Mouse (Mus musculus) hindbrain, embryonic 14.5 days (tissue): Measurements from ENCODE around the gene Arhgap21. TPM values are rescaled to one million over a fixed set of nuclear protein-coding genes. Genes with fewer than 3 reads are reported as not detected.

Experiments
- ATAC-seq: fragments of 200-750 bp; cut with Nextera tagmentation; 2 replicates; pipeline ENCODE4 v1.8.0; 2017; ENCODE audit warnings: moderate number of reproducible peaks, mild to moderate bottlenecking, moderate TSS enrichment, moderate library complexity; ENCODE audit not compliant: low FRiP score
- DNase-seq: peaks from one replicate; pipeline ENCODE4 v3.0.0-alpha.2; 2015; ENCODE audit warnings: low spot score
- H3K27ac ChIP-seq: fragments of 300-500 bp; sonication (generic); 2 replicates; pipeline ENCODE4 v1.5.1; 2014; ENCODE audit warnings: mild to moderate bottlenecking, moderate library complexity
- H3K27me3 ChIP-seq: fragments of 300-500 bp; sonication (generic); 2 replicates; pipeline ENCODE4 v1.6.1; 2014; ENCODE audit warnings: mild to moderate bottlenecking, low read length, mixed read lengths; ENCODE audit not compliant: control insufficient read depth, insufficient read depth
- H3K36me3 ChIP-seq: fragments of 300-500 bp; sonication (generic); replicated peaks from 2 replicates; pipeline ENCODE4 v1.6.1; 2014; ENCODE audit not compliant: control insufficient read depth, insufficient read depth
- H3K4me1 ChIP-seq: fragments of 300-500 bp; sonication (generic); replicated peaks from 2 replicates; pipeline ENCODE4 v1.6.1; 2014; ENCODE audit warnings: antibody characterized with exemption, low read length, mixed read lengths; ENCODE audit not compliant: control insufficient read depth, insufficient read depth
- H3K4me2 ChIP-seq: fragments of 300-500 bp; sonication (generic); replicated peaks from 2 replicates; pipeline ENCODE4 v1.6.1; 2014; ENCODE audit warnings: mild to moderate bottlenecking, moderate library complexity
- H3K4me3 ChIP-seq: fragments of 300-500 bp; sonication (generic); replicated peaks from 2 replicates; pipeline ENCODE4 v1.5.1; 2014; ENCODE audit warnings: mild to moderate bottlenecking, low read length
- H3K9ac ChIP-seq: fragments of 300-500 bp; sonication (generic); 2 replicates; pipeline ENCODE4 v1.6.1; 2014
- H3K9me3 ChIP-seq: fragments of 300-500 bp; sonication (generic); 2 replicates; pipeline ENCODE4 v1.6.1; 2016; ENCODE audit warnings: low read length; ENCODE audit not compliant: control insufficient read depth
- WGBS: fragments of 180-500 bp; shearing (Covaris S2); extraction: QIAGEN DNeasy Blood & Tissue Kit; methylation state at CpG from one replicate; pipeline ENCODE4 v1.1.7; 2014; 5-methylcytosine and 5-hydroxymethylcytosine counted together
- polyA plus RNA-seq: library from polyadenylated mRNA; unstranded; fragments of >200 nt; fragmentation: Nextera tagmentation; extraction: Ambion mirVana; gene quantifications from 2 replicates; pipeline ENCODE4 v1.2.1, GENCODE M21; 2014

Gene Arhgap21
- polyA plus RNA-seq, 1 experiment from 2014 or later, result 49.4 TPM

- DNase-seq, result peak; percentile 85
- H3K4me2 ChIP-seq, result no peak overlapping the region
- H3K27me3 ChIP-seq, result no peaks in the 10 kb centered on the region
- H3K4me3 ChIP-seq, result no peak overlapping the region
- H3K36me3 ChIP-seq, result no peaks in the 10 kb centered on the region
- WGBS, result 40% methylated on average over 6 of the region's 6 CpGs
- H3K4me1 ChIP-seq, result 0 out of 2 replicates have a peak, but pooled peaks cover 12% of the 10 kb centered on the region
- no peaks in the 10 kb centered on the region for H3K9me3 ChIP-seq
- no peak overlapping the region for H3K9ac ChIP-seq
- ATAC-seq, result peak; percentile 94
- H3K27ac ChIP-seq, result no peak overlapping the region
Measured at GRCm38 (mm10) chr2:20898684-20899083, 70.0 kb downstream of the Arhgap21 start.

- H3K36me3 ChIP-seq, result no peaks in the 10 kb centered on the region
- 91% methylated on average over 5 of the region's 5 CpGs for whole genome bisulfite sequencing
- no peaks in the 10 kb centered on the region for H3K27me3 ChIP-seq
- ATAC-seq, result no peak
- 0 out of 2 replicates have a peak, but pooled peaks cover 12% of the 10 kb centered on the region for H3K4me1 ChIP-seq
- no peak overlapping the region for H3K27ac ChIP-seq
- no peak overlapping the region for H3K4me2 ChIP-seq
- no peak overlapping the region for H3K4me3 ChIP-seq
- no peak overlapping the region for H3K9ac ChIP-seq
- no peak for DNase-seq
- H3K9me3 ChIP-seq, result no peaks in the 10 kb centered on the region
Measured at GRCm38 (mm10) chr2:20896446-20896845, 72.2 kb downstream of the Arhgap21 start.

GRCm38 (mm10) chr2:20894100-20894690, 74.5 kb downstream of the Arhgap21 start:
- 39% methylated on average over 5 of the region's 5 CpGs for WGBS
- no peaks in the 10 kb centered on the region for H3K9me3 ChIP-seq
- no peak overlapping the region for H3K9ac ChIP-seq
- DNase-seq, result peak; percentile 42
- H3K4me2 ChIP-seq, result no peak overlapping the region
- H3K36me3 ChIP-seq, result peaks cover 7% of the 10 kb centered on the region; the same call in 1 of the 2 replicates
- peak; percentile 43; the same call in 1 of the 2 replicates for ATAC-seq
- no peaks in the 10 kb centered on the region for H3K27me3 ChIP-seq
- no peak overlapping the region for H3K4me3 ChIP-seq
- H3K27ac ChIP-seq, result 0 out of 2 replicates have a peak overlapping the region, but pooled peaks have one; percentile 20
- 0 out of 2 replicates have a peak, but pooled peaks cover 12% of the 10 kb centered on the region for H3K4me1 ChIP-seq

- Histone ChIP-seq H3K4me2 (no peak overlapping the region), H3K4me3 (no peak overlapping the region), H3K36me3 (peaks cover 31% of the 10 kb centered on the region), H3K9ac (no peak overlapping the region), H3K27me3 (no peaks in the 10 kb centered on the region), H3K27ac (no peak overlapping the region), H3K9me3 (no peaks in the 10 kb centered on the region), H3K4me1 (no peaks in the 10 kb centered on the region)
- ATAC-seq (no peak), DNase-seq (no peak)
- WGBS, result 69% methylated on average over 3 of the region's 3 CpGs
Measured at GRCm38 (mm10) chr2:20888751-20889150, 79.9 kb downstream of the Arhgap21 start.

GRCm38 (mm10) chr2:20883288-20883687, 85.4 kb downstream of the Arhgap21 start:
- Histone ChIP-seq H3K36me3 (peaks cover 56% of the 10 kb centered on the region), H3K4me2 (no peak overlapping the region), H3K4me1 (no peaks in the 10 kb centered on the region), H3K4me3 (no peak overlapping the region), H3K9me3 (no peaks in the 10 kb centered on the region), H3K27me3 (no peaks in the 10 kb centered on the region), H3K9ac (no peak overlapping the region), H3K27ac (no peak overlapping the region)
- ATAC-seq, result no peak
- WGBS, result 77% methylated on average over 8 of the region's 8 CpGs
- DNase-seq, result no peak

GRCm38 (mm10) chr2:20879877-20880605, 88.6 kb downstream of the Arhgap21 start:
- no peak for DNase-seq
- no peaks in the 10 kb centered on the region for H3K4me1 ChIP-seq
- H3K27ac ChIP-seq, result no peak overlapping the region
- H3K36me3 ChIP-seq, result peaks cover 42% of the 10 kb centered on the region
- no peak overlapping the region for H3K9ac ChIP-seq
- no peaks in the 10 kb centered on the region for H3K9me3 ChIP-seq
- no peak for ATAC-seq
- whole genome bisulfite sequencing, result 73% methylated on average over 16 of the region's 16 CpGs
- H3K4me2 ChIP-seq, result no peak overlapping the region
- no peaks in the 10 kb centered on the region for H3K27me3 ChIP-seq
- H3K4me3 ChIP-seq, result no peak overlapping the region

- ATAC-seq, result no peak
- no peak for DNase-seq
- Histone ChIP-seq H3K36me3 (peaks cover 32% of the 10 kb centered on the region), H3K27me3 (no peaks in the 10 kb centered on the region), H3K4me3 (no peak overlapping the region), H3K27ac (no peak overlapping the region), H3K4me1 (no peaks in the 10 kb centered on the region), H3K9ac (no peak overlapping the region), H3K9me3 (no peaks in the 10 kb centered on the region), H3K4me2 (no peak overlapping the region)
- WGBS, result 93% methylated on average over 5 of the region's 5 CpGs
Measured at GRCm38 (mm10) chr2:20874621-20875020, 94.1 kb downstream of the Arhgap21 start.

GRCm38 (mm10) chr2:20869212-20869965, 99.3 kb downstream of the Arhgap21 start:
- ATAC-seq, result no peak
- WGBS, result 66% methylated on average over 2 of the region's 2 CpGs
- Histone ChIP-seq H3K4me2 (no peak overlapping the region), H3K27ac (no peak overlapping the region), H3K27me3 (no peaks in the 10 kb centered on the region), H3K36me3 (peaks cover 27% of the 10 kb centered on the region), H3K9me3 (no peaks in the 10 kb centered on the region), H3K4me1 (no peaks in the 10 kb centered on the region), H3K4me3 (no peak overlapping the region), H3K9ac (no peak overlapping the region)
- no peak for DNase-seq

GRCm38 (mm10) chr2:20868052-20868451, 100.6 kb downstream of the Arhgap21 start:
- no peaks in the 10 kb centered on the region for H3K27me3 ChIP-seq
- no peaks in the 10 kb centered on the region for H3K9me3 ChIP-seq
- DNase-seq (no peak), ATAC-seq (no peak)
- H3K4me3 ChIP-seq, result no peak overlapping the region
- H3K27ac ChIP-seq, result no peak overlapping the region
- peaks cover 35% of the 10 kb centered on the region for H3K36me3 ChIP-seq
- no peak overlapping the region for H3K9ac ChIP-seq
- no peaks in the 10 kb centered on the region for H3K4me1 ChIP-seq
- no peak overlapping the region for H3K4me2 ChIP-seq
